Mouse (Mus musculus): Measurements from ENCODE around the gene Rap1gap2. TPM values are rescaled to one million over a fixed set of nuclear protein-coding genes. Genes with fewer than 3 reads are reported as not detected.

Rap1gap2 gene
- total and polyA plus RNA-seq, 3 experiments = 5.8 to 10.1 TPM; not detected in 1

DNA sequence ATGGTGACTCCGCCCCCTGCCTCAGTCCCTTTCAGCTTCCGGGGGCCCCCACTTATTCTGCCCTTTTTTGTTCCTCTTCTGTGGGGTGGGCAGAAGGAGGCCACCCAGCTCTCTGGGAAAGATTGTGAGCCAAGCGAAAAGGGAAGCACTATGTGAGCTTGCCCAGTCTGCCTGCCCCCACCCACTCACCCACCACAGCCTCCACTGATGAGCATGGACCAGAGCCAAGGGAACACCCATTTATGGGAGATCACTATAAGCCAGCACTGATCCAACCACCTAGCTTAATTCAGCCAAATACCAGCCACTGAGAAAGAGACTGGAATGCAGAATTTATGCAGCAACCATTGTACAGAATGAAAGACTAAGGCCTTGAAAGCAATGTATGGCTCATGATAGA is 34.8 kb downstream of the Rap1gap2 start (continued):
- no peak for TF ChIP-seq JUND (IDR thresholded peaks at IDR 0.05; ENCODE audit: low read depth, low read length)
- no peak for TF ChIP-seq UBTF (IDR thresholded peaks at IDR 0.05; ENCODE audit: borderline replicate concordance, insufficient read depth, low read depth, low read length)
- TF ChIP-seq NELFE (IDR thresholded peaks at IDR 0.05; ENCODE audit: low read depth, low read length) = peak; percentile 50
- peak; percentile 33; the same call in 1 of the 2 replicates for TF ChIP-seq GATA1 (IDR thresholded peaks at IDR 0.05; ENCODE audit: low read depth, low read length)
- peak; percentile 72; the same call in 1 of the 2 replicates for TF ChIP-seq RCOR1 (IDR thresholded peaks at IDR 0.05; ENCODE audit: low read depth, low read length)
- no peak for TF ChIP-seq ZMIZ1 (IDR thresholded peaks at IDR 0.05; ENCODE audit: low read depth, low read length)
- no peak for TF ChIP-seq MEF2A (IDR thresholded peaks at IDR 0.05; ENCODE audit: extremely low read depth, insufficient replicate concordance, low read depth, low read length, poor library complexity, severe bottlenecking)

DNA sequence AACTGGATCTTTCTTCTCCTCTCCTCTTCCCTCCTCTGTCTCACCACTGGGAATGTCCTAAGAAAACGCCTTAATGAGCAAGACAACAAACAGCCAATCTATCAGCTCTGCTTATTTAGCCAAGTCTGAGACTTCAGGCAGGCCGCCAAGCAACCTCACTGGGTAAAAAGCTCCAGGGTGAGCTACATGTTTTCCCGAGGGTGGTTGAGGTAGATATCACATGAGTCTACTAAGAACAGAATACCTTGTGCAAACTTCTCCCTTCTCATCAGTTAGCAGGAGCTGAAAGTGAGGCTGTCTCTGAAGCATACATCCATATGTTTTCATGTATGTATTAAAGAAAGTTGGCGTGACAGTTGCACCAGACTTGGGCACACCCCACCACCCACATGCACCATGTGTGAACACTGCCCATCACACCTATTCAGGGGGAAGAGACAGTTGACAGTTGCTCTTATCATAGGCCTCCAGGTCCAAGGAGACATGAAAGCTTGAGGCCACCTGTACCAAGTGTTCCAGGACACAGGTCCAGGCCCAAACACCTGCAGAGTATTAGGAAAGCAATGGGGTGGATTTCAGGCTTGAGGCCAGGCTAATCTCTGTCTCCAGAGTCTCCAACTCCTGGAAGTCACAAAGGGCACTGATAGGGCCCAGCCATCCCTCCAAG is 35.8 kb downstream of the Rap1gap2 start:
- Histone ChIP-seq H3K36me3 (ENCODE audit: control insufficient read depth in 1 of 2, insufficient read depth in 2 of 2, low read length in 2 of 2) (peaks cover 0 to 52% of the 10 kb centered on the region in 2 experiments; a peak in 2 of 4 replicates), H3K79me2 (ENCODE audit: control insufficient read depth, insufficient read depth, low read length, poor library complexity) (no peaks in the 10 kb centered on the region), H3K4me3 (ENCODE audit: control insufficient read depth in 1 of 2, insufficient read depth in 1 of 2, low read depth in 2 of 2, low read length in 2 of 2) (no peak overlapping the region), H3K27ac (ENCODE audit: control insufficient read depth, low read depth, low read length) (peak overlapping the region; percentile 90), H3K4me1 (ENCODE audit: control insufficient read depth in 1 of 2, insufficient read depth in 2 of 2, low read length in 2 of 2) (peaks cover 31 to 61% of the 10 kb centered on the region in 2 experiments), H3K9me3 (replicated peaks; ENCODE audit: insufficient read depth, low read length) (no peaks in the 10 kb centered on the region), H3K27me3 (ENCODE audit: control insufficient read depth in 1 of 2, insufficient read depth in 2 of 2, low read length in 2 of 2) (no peaks in the 10 kb centered on the region), H3K9ac (ENCODE audit: control insufficient read depth, low read depth, low read length, poor library complexity, severe bottlenecking) (peak overlapping the region; percentile 37)
- DNase-seq (ENCODE audit: low read depth, low spot score) = peak; percentile 93
- TF ChIP-seq MYC (IDR thresholded peaks at IDR 0.05; ENCODE audit: low read depth, low read length) = peak; percentile 57; the same call in 1 of the 2 replicates
- no peak for TF ChIP-seq ZKSCAN1 (IDR thresholded peaks at IDR 0.05; ENCODE audit: low read depth, low read length)
- no peak for TF ChIP-seq ZMIZ1 (IDR thresholded peaks at IDR 0.05; ENCODE audit: low read depth, low read length)
- no peak for TF ChIP-seq USF2 (IDR thresholded peaks at IDR 0.05; ENCODE audit: borderline replicate concordance in 1 of 2, insufficient read depth in 1 of 2, low read depth in 1 of 2, low read length in 2 of 2)
- no peak for TF ChIP-seq CHD2 (IDR thresholded peaks at IDR 0.05; ENCODE audit: low read length)
- peak; percentile 94 for TF ChIP-seq TCF12 (IDR thresholded peaks at IDR 0.05; ENCODE audit: low read depth, low read length)
- no peak for TF ChIP-seq MEF2A (IDR thresholded peaks at IDR 0.05; ENCODE audit: extremely low read depth, insufficient replicate concordance, low read depth, low read length, poor library complexity, severe bottlenecking)
- TF ChIP-seq ZC3H11A (IDR thresholded peaks at IDR 0.05; ENCODE audit: low read depth, low read length) = no peak
- no peak for TF ChIP-seq CHD1 (IDR thresholded peaks at IDR 0.05; ENCODE audit: low read depth, low read length)
- TF ChIP-seq TBP (IDR thresholded peaks at IDR 0.05; ENCODE audit: low read depth, low read length) = peak; percentile 56
- no peak for TF ChIP-seq POLR2AphosphoS2 (IDR thresholded peaks at IDR 0.05; ENCODE audit: low read length)
- TF ChIP-seq UBTF (IDR thresholded peaks at IDR 0.05; ENCODE audit: borderline replicate concordance, insufficient read depth, low read depth, low read length) = 0 out of 2 replicates have a peak, but pooled peaks have one; percentile 45
- TF ChIP-seq MYB (IDR thresholded peaks at IDR 0.05; ENCODE audit: low read depth, low read length) = peak; percentile 99
- no peak for TF ChIP-seq CTCF (IDR thresholded peaks at IDR 0.05 in 2 of 3, conservative IDR thresholded peaks at IDR 0.05 in 1 of 3; ENCODE audit: control insufficient read depth in 1 of 3, insufficient read depth in 1 of 3, low read depth in 2 of 3, low read length in 3 of 3, poor library complexity in 1 of 3, severe bottlenecking in 1 of 3)
- TF ChIP-seq BHLHE40 (IDR thresholded peaks at IDR 0.05; ENCODE audit: borderline replicate concordance, low read depth, low read length) = no peak
- TF ChIP-seq NRF1 (IDR thresholded peaks at IDR 0.05; ENCODE audit: insufficient read depth, low read depth, low read length, poor library complexity, severe bottlenecking) = no peak
- no peak for TF ChIP-seq MAX (IDR thresholded peaks at IDR 0.05; ENCODE audit: low read length)
- TF ChIP-seq GABPA (IDR thresholded peaks at IDR 0.05; ENCODE audit: low read depth, low read length) = no peak
- TF ChIP-seq KAT2A (conservative IDR thresholded peaks at IDR 0.05; ENCODE audit: low read depth, low read length) = no peak
- TF ChIP-seq SMC3 (IDR thresholded peaks at IDR 0.05; ENCODE audit: low read depth, low read length) = no peak
- peak; percentile 63 for TF ChIP-seq ETS1 (IDR thresholded peaks at IDR 0.05; ENCODE audit: low read depth, low read length)
- no peak for TF ChIP-seq RAD21 (IDR thresholded peaks at IDR 0.05; ENCODE audit: low read depth, low read length)
- TF ChIP-seq ELF1 (IDR thresholded peaks at IDR 0.05; ENCODE audit: low read depth, low read length) = no peak
- no peak for TF ChIP-seq MAFK (IDR thresholded peaks at IDR 0.05; ENCODE audit: borderline replicate concordance, low read depth, low read length)
- peak; percentile 86 to 97 for TF ChIP-seq EP300 (IDR thresholded peaks at IDR 0.05; ENCODE audit: low read depth in 1 of 2, low read length in 2 of 2)
- peak; percentile 80 for TF ChIP-seq MXI1 (IDR thresholded peaks at IDR 0.05; ENCODE audit: low read depth, low read length)
- TF ChIP-seq E2F4 (IDR thresholded peaks at IDR 0.05; ENCODE audit: borderline replicate concordance, low read depth, low read length) = no peak
- no peak for TF ChIP-seq ZNF384 (IDR thresholded peaks at IDR 0.05; ENCODE audit: low read depth, low read length)
- TF ChIP-seq USF1 (IDR thresholded peaks at IDR 0.05; ENCODE audit: low read depth, low read length) = no peak
- no peak for TF ChIP-seq JUND (IDR thresholded peaks at IDR 0.05; ENCODE audit: low read depth, low read length)
